Mouse (Mus musculus): Measurements from ENCODE around the gene Eva1a.

Eva1a gene

GRCm38 (mm10) chr6:82040834-82041487 is at the start of gene Eva1a:
TSS of gene Eva1a (plus strand) at chr6:82041043.
- no peak for DNase-seq (ENCODE audit: low spot score in 2 of 2)

GRCm38 (mm10) chr6:82012392-82012791 is 28.5 kb upstream of the Eva1a start:
- no peak for DNase-seq (ENCODE audit: low spot score in 2 of 2)

GRCm38 (mm10) chr6:82021074-82021473 is 19.8 kb upstream of the Eva1a start:
- DNase-seq (ENCODE audit: low spot score in 2 of 2): no peak

DNA sequence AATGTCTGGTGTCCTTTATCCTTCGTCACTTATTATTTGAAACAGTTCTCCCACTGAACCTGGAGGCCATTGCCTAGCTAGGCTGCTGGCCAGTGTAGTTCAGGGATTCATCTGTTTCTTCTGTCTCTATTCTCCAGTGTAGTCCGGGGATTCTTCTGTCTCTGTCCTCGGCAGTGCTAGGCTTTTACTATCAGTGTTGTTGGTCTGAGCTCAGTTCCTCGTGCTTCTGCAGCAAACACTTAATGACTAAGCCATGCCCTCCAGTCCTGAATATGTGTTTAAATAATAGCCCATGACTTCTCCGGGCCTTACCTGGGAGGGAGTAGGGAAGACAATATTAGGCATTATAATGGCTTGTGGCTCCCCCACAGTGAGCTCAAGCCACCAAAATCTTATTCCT is 19.3 kb upstream of the Eva1a start:
- no peak for DNase-seq (ENCODE audit: low spot score in 2 of 2)

GRCm38 (mm10) chr6:82029611-82030510 is 11.0 kb upstream of the Eva1a start:
- no peak for DNase-seq (ENCODE audit: low spot score in 2 of 2)

DNA sequence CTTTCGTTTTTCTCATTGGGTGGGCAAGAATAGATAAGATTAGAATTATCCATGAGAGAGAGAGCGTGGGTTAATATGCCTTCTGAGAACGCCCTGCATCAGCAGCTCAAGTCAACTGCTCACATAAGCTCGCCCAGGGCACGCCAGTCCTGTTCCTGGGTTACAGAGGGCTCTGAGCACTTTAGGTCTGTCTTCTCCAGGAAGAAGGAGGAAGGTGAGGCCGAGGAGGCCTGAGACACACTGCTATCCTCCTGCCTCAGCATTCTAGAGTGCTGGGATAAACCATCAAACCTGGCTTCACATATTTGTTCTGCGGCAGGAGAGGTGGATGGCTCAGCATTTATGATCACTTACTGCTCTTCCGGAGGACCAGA is 10.3 kb upstream of the Eva1a start:
- no peak for DNase-seq (ENCODE audit: low spot score in 2 of 2)

GRCm38 (mm10) chr6:82037211-82037610 is 3.6 kb upstream of the Eva1a start:
- DNase-seq (ENCODE audit: low spot score in 2 of 2): no peak

DNA sequence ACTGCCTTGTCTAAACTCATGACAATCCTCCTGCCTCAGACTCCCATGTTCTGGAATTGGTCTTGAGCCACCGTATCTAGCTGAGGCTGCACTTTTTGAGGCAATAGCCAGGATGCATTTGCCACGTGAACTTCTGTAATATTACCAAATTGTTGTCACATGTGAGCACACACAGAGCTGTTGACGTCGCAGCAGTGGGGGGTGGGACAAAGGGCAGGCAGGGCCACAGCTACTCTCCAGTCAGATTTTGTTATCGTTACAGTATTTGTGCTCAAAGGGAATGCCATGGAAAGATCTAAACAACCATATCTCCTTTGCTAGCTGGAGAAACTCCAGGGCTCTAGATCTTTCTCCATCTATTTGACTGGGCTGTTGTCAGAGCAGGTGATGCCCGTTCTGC is 1.6 kb upstream of the Eva1a start:
- no peak for DNase-seq (ENCODE audit: low spot score in 2 of 2)

GRCm38 (mm10) chr6:82039968-82040367 is 875 bp upstream of the Eva1a start:
- no peak for DNase-seq (ENCODE audit: low spot score in 2 of 2)

DNA sequence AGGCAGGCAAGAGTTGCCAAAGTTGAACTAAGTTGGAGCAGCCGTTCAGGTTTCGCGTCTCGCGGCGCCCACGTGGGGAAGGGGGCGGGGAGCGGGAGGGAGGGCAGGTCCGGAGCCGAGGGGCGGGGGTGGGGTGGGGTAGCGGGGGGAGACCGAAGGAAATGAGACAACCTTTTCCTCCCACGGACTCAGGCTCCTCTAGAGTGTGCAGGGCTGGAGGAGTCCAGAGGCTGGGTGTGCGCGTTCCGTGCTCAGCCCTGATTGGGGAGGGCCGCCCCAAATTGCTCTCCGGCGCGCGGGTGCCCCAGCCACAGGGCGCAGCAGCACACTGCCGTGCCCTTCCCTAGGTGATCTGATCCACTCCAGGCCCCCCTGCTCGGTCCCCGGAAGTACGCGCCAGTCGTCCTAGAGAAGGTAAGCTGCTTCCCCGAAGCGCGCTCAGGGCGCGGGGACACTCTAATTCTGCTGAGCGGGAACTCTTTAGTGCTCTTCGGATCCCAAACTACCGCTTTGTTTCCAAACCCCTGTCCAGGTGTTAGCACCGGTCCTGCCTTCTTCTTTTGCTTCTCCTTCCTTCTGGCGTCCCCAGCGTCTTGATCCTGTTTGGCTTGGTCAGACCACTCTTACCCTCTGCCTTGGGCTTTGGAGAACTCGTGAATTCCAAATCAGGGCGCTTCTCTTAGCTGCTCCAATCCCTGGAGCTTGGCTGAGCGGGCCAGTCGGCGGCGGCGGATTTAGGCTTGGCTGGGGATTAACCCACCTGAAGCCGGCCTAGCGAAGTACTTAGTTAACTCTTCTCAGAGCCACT is 849 bp downstream of the Eva1a start:
- DNase-seq (ENCODE audit: low spot score in 2 of 2): peak in 1 of 2 experiments; percentile 34

DNA sequence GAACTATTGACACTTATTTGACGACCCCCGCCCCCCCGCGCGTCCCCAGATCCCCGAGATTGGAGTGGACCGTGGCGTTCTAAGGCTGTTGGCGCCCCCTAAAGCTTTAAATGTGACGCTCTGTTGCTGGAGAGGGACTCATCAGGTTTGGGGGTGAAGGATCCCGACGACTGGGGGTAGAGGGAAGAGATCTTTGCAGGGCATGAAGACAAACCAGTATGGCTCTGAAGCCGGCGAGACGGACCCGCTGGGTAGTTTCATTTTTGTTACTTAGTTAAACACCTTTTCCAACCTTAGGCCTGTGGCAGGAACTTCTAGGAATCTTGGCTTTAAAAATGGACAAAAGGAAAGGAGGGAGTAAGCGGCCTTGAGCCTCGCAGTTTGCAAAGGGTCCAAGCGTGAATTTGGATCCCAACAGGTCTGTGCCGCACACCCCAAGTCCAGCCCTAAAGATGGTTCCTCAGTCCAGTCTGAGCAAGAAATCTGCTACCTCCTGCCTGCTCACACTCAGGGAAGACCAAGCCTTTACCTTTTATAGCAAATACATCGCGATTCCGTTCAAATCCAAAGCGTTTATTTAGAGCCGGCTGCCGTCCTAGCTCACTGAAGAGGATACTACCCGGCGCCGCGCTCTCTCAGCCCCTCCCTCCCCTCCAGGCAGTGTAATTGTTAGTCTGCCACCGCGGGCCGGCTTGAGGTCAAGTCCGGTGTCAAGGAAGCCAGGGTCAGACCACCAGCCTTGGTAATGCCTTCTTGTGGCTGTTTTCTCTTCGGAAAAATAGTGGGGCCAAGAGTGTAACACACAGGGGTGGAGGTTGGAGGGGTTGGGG is 1.7 kb downstream of the Eva1a start:
- peak in 1 of 2 experiments; percentile 25 for DNase-seq (ENCODE audit: low spot score in 2 of 2)

- no peak for DNase-seq (ENCODE audit: low spot score in 2 of 2)
These were observed 2.8 kb downstream of the Eva1a start for GRCm38 (mm10) chr6:82043634-82044033.

GRCm38 (mm10) chr6:82044509-82044908 is 3.7 kb downstream of the Eva1a start:
- no peak for DNase-seq (ENCODE audit: low spot score in 2 of 2)

DNA sequence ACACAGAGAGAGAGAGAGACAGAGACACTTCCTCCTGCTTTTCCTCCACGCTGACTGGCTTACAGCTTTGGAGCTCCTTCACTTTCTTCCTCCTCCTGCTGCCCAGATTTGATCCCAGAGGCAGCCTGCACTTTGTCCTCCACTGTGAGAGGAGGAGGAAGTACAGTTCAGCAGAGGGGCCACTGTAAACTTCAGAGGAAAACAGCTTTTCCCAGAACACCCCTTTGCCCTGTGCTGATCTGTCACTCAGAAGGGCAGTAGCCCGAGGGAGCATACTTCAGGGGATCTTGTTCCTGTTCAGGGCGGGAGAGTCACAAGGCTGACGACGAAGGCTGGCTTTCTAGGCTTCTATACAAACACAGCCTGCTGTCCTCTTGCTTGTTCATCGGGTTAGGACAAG is 7.1 kb downstream of the Eva1a start:
- DNase-seq (ENCODE audit: low spot score in 2 of 2): no peak

GRCm38 (mm10) chr6:82050201-82050600 is 9.4 kb downstream of the Eva1a start:
- no peak for DNase-seq (ENCODE audit: low spot score in 2 of 2)

- no peak for DNase-seq (ENCODE audit: low spot score in 2 of 2)
These were observed 10.7 kb downstream of the Eva1a start for GRCm38 (mm10) chr6:82051569-82051968.

DNA sequence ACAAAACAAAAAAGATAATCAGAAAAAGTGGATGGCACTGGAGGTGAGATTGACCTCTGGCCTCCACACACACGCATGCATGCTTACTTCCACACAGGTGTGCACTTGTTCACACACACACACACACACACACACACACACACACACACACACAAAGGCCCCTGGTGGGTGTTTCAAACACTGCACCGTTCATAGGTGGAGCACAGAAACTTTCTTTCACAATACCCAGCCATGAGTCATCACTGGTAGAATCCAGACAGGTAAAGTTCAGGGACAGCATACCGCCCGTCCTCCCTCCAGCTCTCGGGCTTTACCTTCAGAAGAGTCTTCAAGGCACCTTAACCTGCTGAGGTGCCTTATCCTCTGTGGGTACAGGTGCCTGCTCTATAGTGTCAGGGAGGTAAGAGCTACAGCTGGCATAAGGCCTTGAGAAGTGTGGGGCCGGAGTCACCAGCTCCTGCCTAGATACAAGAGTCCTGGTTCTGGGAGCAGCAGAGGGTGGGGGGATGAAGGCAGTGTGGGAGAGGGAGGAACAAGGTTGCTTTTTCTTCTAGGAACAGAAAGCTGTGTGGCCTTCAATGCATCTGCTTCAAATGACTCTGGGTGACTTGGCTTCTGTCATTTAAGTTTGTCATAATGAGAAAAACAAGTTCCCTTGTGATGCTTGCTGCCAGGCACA is 11.3 kb downstream of the Eva1a start:
- DNase-seq (ENCODE audit: low spot score in 2 of 2): no peak

GRCm38 (mm10) chr6:82052726-82053118 is 11.9 kb downstream of the Eva1a start:
- no peak for DNase-seq (ENCODE audit: low spot score in 2 of 2)

GRCm38 (mm10) chr6:82054854-82055253 is 14.0 kb downstream of the Eva1a start:
- no peak for DNase-seq (ENCODE audit: low spot score in 2 of 2)

GRCm38 (mm10) chr6:82059896-82060295 is 19.1 kb downstream of the Eva1a start:
- DNase-seq (ENCODE audit: low spot score in 2 of 2): no peak

- no peak for DNase-seq (ENCODE audit: low spot score in 2 of 2)
These were observed 24.4 kb downstream of the Eva1a start for GRCm38 (mm10) chr6:82065230-82065629.

Data from frontal cortex, postnatal 10 days (tissue).